Mouse (Mus musculus): ENCODE results near the gene Psma3.

Psma3 gene

DNA sequence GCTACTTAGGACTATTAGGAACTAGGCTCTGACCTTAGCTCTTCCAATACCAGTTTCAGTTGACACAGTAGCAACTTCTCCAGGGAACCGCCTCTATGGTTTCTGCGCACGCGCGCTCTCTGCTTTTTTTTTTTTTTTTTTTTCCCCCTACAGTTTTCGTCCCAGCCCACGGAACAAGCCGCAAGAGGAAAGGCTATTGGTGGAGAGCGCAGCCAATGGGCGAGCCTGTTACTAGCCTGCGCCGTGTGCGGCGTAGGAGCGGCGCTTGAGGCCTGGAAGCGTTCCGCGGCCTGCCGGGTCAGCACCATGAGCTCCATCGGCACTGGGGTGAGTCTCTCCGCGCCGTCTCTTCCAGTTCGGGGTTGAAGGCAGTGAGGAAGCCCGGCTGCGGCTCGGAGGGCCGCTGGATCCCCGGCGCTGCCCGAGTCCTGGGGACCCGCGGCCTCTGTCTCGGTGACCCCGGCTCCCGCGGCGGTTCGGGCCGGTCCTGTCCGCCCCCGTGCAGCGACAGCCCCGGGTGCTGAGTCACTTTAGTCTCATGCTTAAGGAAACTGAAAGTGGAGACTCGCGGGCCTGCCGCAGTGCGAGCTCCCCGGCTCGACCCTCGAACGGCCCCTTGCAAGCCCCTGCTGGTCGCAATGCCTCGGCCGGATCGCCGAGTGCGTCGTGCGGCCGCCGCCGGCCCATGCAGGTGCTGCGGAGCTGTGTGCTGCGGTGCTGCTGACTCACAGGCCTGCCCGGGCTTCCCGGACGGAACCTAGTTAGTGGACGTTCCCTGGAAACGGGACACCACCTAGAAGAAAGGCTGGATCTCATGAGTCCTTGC is at the start of gene Psma3:
TSS of gene Psma3 (plus strand) at position 181 of the 826 bp plus-strand sequence.
- peak; percentile 96 for DNase-seq (ENCODE audit: low spot score)

DNA sequence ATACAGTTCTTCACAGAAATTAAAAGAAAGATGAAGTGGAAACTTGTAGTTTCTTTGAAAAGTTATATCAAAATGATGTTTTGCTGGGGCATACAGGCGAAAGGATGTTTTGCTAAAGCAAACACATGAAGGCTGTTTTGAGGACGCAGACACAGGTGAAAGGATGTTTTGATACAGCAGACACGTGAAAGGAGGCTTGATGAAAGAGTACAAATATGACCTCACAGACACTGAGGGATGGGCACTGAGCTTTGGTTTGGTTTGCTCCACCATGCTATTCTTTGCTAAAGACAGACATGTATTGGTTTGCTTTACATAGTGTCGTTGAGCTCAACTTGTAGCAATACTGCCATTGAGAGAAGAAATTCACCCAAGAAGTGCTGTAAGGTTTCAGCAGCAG is 44.6 kb upstream of the Psma3 start:
- no peak for DNase-seq (ENCODE audit: low spot score)

DNA sequence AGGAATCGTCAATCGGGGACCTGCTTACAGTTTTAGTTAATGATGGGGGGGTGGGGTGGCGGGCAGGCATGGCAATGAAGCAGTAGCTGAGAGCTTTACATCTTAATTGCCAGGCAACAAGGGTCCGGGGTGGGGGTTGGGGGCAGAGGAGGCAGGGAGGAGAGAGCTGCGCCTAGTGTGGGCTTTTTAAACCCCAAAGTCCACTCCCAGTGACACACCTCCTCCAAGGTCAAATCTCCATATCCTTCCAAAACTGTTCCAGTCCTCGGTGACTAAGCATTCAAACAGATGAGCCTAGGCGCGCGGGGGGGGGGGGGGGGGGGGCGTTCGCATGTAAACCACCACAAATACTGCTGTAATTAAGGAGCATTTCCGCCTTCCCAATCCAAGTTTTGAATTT is 37.3 kb upstream of the Psma3 start:
- DNase-seq (ENCODE audit: low spot score), result no peak

DNA sequence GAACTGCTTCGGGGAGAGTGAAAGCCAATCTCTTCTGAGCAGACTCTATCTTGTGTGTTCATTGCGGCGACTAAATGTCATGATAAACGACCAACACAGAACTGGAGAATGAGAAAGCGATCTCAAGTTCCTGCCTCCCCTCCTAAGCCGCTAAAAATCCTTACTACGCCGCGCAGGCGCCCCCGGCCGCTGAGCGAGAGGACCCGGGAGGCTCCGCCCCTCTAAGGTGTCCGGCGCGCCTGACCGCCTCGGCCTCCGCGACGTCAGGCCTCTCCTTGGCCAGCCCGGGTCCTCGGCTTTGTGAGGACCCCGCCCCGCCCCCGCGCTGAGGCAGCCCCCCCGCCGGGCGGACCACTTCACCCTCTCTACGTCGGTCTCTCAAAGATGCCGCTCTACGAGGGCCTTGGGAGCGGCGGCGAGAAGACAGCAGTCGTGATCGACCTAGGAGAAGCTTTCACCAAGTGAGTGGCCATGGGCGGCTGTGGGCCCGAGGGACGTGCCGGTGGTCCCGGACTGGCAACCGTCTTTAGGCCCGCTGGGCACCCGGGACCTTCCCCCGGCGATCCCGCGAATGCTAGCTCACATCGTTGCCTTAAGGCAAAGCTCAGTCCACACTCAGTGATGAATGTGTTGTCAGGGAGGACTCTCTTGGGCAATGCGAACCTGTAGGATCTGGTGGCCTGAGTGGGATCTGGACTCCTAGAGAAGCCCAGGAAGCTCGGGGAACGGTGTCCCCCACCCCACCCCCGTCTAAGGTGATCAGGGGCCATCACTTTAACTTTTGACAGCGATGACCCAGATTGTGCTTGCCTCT is 36.6 kb upstream of the Psma3 start, which contains the start of gene Actr10:
TSS of gene Actr10 (plus strand) at position 287 of the 814 bp plus-strand sequence.
- peak; percentile 94 for DNase-seq (ENCODE audit: low spot score)

DNA sequence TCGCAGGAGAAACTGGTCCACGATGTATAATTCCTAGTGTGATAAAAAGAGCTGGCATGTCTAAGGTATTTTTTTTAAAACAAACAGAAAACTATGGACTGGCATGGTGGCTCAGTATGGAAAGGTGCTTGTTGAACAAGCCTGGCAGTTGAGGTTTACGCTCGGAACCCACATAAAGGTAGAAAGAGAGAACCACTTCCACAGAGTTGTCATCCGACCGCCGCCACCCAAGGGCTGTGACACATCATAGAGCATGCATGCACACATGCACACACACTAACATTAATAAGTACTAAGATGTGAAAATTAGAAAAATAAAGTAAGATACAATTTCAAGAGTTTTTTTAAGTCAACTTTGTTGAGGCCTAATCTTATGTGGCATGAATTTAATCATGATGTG is 33.6 kb upstream of the Psma3 start:
- DNase-seq (ENCODE audit: low spot score), result no peak

DNA sequence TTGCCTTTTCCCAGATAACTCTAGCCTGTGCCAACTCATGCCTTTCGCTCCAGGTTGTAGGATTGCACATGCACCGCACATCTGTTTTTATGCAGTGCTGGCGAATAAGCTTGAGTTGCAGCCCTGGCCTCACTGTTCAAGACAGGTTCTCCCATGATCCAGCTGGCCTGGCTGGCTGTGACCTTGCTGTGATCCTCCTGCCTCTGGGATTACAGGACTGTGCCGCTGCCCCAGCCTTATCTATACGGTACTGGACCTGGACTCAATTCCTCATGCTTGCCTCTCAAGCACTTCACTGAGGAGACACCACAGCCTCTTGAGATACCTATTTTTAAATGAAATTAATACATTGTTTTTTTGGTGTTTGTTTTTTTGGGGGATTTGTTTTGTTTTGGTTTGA is 30.2 kb upstream of the Psma3 start:
- no peak for DNase-seq (ENCODE audit: low spot score)

DNA sequence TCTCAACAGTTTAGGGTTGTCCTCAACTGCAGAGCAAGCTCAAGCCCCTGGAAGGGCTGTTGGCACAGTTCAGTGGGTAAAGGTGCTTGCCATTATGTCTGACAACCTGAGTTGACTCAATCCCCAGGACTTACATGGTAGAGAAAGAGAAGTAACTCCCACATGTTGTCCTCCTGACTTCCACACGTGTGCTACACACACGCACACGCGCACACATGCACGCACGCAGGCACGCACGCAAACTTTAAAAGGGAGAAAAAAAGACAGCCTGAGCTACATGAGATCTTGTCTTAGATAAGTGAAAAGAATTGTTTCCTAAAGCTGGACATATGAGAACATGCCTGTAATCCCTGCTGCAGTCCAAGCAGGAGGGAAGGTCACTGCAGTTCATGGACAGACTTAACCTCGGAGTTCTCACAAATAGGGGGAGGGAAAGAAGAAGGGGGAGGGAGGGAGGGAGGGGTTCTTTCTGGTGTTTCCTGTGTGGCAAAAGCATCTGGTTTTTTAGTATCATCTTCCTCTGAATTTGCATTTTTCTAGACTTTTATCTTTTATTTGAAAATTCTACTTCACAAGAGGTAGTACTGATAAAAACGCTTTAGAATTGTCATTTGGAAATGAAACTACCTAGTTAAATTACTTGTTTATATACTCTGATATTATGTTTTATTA is 27.7 kb upstream of the Psma3 start:
- no peak for DNase-seq (ENCODE audit: low spot score)

DNA sequence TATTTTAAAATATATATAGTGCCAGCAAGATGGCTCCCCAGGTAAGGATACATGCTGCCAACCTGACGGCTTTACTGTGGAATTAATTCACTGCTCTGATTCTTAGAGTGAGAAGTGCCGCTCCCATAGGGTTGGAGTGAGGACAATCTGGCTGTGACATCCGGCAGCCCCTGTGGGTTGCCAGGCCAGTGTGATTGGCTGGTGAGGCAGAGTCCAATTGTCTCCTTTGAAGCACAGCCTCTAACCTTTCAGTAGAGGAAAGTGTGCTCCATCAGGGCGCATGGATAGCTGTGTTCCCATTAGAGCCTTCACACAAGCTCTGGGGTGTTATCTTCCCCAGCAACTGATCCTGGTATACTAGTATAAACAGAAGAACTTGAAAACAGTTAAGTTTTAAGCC is 15.8 kb upstream of the Psma3 start:
- no peak for DNase-seq (ENCODE audit: low spot score)

DNA sequence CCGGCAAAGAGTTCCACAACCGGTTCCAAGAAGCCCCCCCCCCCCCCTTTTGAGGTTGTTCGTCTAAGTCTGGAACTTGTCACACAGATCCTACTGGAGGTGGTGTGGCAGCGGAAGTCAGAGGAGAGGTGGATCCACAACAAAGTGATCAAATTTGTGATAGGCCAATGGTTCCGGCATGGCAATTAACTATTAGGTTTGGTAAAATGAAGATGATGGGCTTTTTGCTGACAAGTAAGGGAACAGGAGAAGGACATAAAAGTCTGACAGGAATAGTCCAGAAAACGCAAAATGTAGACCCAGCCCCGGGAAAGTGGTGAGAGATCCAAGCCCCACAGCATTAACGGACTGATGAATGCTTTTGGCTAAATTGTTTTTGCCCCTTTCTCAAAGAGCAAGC is 6.8 kb upstream of the Psma3 start:
- peak; percentile 23 for DNase-seq (ENCODE audit: low spot score)

DNA sequence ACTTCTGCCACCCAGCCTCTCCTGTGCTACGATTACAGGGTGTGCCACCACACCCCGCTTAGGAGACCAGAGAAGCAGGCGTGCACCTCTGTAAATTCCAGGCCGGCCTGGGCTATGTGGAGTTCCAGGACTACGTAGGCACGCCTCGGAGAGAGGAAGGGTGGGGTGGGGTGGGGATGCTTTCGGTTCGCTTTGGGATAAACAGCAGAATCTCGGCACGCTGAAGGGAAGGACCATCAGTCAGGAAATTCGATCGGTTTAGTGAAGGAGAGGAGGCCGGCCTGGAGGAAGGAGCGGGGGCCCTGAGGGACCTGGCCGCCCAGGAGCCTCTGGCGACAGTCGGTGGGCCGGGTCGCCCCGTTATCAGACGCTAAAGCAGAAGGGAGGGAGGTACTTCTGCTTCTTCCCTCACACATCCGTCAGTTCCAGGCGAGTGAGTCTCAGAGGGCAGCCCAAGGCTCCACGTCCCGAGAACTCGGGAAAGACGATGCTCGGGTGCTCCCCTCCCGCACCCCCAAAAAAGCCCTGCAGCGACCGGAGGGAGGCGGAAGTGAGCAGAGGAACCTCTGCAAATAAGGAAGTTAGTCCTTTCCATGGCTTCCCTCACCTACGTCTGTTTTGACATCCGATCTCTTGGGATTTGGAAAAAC is 6.2 kb upstream of the Psma3 start:
- DNase-seq (ENCODE audit: low spot score), result peak; percentile 86

DNA sequence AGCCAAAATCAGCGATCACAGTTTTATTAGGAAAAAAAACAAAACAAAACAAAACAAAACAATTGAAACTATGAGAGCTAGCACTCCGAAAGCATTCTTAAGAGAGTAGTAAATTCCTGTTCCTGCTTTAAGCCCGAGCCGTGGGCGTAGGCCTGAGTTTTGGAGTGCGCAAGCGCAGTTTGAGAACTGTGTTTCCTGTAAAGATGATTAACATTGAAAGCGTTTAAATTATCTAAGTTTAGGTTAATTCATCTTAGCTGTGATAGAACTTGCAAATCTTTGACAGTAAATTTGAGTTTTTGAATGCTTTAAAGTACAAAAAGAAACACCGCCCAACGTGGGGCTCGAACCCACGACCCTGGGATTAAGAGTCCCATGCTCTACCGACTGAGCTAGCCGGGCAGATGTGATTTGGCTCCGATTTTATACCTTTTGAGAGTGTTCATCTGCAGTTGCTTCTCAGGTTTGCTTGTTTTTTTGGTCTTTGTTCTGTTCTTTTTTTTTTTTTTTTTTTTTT is 5.6 kb upstream of the Psma3 start:
- peak; percentile 96 for DNase-seq (ENCODE audit: low spot score)

DNA sequence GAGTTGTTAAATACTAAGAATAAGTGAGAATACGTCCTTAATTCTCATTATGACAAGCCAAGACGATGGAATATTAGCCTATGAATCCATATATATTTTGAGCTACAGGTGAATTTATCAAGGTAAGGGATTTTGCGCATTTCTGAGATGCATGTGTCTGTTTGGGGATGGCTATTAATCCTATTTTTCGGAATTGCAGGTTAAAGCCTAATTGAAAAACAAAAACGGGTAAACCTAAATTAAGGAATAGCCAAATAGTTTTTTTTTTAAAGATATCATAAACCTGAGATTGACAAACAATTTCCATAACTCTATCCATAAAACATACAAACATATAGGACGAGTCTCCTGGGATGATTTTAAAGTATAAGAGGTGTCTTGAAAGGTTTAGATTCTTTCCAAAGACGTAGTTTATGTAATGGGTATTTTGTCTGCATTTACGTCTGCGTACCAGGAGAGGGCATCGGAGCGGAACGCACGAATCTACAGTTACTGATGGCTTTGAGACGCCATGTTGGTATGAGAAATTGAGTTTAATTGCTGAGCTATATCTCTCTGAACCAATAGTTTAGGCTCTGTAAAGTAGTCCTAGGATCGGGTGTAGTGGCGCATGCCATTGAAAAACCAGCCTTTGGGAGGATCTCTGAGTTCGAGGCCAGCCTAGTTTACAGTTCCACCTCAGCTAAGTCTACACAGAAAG is 4.8 kb upstream of the Psma3 start:
- DNase-seq (ENCODE audit: low spot score), result peak; percentile 85

DNA sequence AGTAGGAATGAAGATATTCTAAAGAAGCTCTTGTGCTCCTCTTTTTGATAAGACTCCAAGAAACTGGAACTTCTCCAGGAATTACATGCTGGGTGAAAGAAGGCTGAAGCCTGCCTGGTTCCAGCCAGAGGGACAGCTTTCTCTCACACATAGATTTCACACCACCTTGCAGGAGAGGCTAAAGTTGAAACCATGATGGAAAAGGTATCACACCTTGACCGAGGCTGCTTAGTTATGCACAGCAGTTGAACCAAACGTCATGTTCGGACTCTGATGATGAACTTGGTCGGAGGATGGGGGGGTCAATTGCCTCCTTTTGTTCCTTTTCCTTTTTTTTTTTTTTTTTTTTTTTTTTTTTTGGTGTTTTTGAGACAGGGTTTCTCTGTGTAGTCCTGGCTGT is 590 bp upstream of the Psma3 start:
- no peak for DNase-seq (ENCODE audit: low spot score)

DNA sequence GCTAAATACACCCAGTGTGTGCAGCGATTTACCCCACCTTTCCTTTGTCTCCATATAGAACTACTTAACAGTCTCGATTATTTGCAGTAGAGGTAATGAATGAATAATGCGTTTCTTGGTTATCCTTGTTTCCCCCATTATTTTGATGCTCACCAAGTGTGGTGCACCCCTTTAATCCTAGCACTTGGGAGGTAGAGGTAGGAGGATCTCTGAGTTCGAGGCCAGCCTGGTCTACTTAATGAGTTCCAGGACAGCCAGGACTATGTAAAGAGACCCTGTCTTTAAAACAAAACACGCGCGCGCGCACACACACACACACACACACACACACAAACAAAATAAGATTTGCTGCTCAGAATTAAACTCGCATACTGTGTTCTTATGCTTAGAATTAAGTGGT is 985 bp downstream of the Psma3 start:
- DNase-seq (ENCODE audit: low spot score), result peak; percentile 55

DNA sequence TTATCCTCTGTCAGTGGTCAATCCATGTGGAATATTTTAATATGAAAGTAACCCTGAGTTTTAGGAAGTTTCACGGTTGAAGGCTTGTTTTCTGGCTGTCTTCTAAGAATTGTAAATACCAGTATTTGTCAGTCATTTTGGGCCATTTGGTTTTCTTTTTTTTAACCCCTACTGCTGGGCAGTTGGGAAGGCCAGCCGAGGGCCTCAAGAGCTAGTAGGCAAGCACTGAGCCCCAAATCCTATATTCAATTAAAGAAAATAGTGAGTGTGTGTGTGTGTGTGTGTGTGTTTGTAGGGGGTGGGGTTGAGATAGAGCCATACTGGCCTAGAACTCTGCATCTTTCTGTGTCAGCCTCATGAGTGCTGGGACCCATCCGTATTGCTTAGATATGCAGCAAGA is 1.5 kb downstream of the Psma3 start:
- DNase-seq (ENCODE audit: low spot score), result no peak

DNA sequence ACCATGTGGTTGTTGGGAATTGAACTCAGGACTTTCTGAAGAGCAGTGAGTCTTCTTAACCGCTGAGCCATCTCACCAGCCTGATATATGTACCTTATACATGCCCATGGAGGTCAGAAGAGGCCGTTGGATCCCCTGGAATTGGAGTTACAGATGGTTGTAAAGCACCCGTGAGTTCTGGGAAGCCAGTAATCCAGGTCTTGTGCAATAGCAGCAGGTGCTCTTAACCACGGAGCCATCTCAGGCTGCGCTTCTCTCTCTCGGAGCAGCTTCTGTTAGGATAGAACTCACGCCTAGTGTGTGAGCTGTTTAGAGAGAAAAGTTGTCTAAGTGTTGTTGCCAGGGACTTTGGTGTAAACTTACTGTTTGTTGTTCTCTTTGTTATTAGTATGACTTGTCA is 3.9 kb downstream of the Psma3 start:
- no peak for DNase-seq (ENCODE audit: low spot score)

DNA sequence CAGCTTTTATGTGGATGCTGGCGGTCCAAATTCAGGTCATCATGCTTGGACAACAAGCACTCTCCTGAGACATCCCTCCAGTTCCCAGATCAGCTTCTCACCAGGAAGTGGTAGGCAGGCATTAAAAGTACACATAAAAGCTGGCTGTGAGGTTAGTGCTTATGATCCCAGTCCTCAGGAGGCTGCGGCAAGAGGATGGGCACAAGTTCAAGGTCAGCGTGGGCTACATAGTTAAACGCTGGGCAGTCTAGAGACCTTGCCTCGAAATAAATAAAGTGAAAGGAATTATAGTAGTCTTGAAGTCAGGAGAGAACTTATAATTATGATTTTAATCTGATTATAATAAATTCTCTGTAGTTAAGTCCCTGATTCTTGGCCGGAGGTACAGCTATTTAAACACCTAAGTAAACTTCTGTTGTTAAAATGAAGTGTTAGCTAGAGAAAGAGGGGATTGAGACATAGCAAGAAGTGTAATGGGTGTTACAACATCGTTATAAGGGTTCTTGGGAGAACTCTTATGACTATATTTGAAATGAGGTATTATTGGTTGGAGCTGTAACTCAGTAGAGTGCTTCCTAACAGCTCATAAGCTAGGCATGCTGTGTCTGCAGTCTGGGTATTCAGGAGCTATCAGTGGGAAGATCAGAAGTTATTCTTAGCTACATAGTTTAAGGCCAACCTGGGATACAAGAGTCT is 10.6 kb downstream of the Psma3 start:
- DNase-seq (ENCODE audit: low spot score), result no peak

DNA sequence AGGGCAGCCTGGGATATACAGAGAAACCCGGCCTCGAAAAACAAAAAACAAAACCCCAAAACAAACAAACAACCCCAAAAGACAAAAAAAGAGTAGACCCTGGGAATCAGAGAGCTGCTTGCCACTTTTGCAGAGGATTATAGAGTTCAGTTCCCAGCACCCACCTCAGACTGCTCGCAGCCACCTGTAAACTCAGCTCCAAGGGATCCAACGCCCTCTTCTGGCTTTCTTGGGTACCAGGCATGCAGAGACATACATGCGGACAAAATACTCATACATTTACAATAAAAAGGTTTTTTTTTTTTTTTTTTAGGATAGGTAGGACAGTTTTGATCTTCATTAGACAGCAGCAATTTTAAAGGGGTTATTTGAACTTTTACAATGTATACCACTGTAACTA is 22.8 kb downstream of the Psma3 start:
- DNase-seq (ENCODE audit: low spot score), result no peak

DNA sequence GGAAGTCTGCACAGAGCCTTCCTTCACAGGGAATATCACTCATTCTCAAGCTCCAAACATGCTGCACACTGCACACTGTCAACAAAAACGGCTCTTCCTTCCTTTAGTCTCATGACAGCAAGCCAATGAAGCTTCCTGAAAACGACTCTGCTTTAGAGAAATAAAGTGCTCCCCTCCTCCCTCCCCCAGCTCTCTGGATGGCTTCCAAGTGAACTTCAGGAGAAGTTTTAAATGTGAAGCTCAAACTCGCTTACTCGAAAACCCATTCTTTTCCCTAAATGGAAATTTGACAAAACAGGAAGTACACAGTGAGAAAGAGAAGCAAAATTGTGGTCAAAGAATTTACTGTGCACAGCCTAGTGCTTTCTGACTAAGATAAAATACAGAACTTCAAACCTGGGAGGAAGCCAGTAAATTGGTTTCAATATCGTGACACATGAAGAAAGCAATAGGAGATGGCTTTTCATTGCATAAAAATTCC is 25.0 kb downstream of the Psma3 start:
- DNase-seq (ENCODE audit: low spot score), result no peak

DNA sequence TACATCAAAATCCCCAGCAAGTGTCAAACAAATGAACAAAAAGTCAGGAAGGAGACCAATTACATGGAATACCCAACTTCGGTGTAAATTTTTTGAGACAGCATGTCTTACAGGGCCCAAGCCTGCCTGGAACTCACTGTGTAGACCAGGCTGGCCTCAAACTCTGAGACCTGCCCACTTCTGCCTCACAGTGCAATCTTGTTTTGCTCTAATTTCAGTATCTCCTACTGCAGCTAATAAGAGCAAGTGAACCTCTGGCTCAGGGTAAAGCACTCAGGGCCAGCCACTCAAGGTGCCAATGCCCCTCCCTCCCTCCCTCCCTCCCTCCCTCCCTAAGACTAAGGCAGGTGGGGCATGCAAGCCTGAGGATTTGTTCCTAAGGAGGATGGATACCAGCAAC is 25.9 kb downstream of the Psma3 start:
- DNase-seq (ENCODE audit: low spot score), result no peak

DNA sequence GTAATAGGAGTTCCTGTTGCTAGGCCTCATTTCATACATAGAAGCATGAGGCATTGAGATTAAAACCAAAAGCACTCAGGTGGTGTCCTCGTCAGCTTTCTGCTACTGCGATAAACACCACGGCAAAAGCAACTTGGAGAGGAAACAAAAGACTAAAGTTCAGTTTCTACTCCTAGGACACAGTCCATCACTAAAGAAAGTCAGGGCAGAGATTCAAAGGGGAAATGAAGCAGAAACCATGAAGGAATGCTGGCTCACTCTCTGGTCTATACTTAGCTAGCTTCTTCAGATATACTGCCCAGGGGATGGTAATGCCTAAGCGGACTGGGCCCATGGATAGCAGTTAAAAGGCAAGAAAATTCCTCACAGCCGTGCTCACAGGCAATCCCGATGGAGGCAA is 27.0 kb downstream of the Psma3 start:
- DNase-seq (ENCODE audit: low spot score), result no peak

All from embryo, embryonic 10.5 days (tissue).